Mouse (Mus musculus): ENCODE data around the gene 1110032A03Rik.

The 1110032A03Rik gene

DNA sequence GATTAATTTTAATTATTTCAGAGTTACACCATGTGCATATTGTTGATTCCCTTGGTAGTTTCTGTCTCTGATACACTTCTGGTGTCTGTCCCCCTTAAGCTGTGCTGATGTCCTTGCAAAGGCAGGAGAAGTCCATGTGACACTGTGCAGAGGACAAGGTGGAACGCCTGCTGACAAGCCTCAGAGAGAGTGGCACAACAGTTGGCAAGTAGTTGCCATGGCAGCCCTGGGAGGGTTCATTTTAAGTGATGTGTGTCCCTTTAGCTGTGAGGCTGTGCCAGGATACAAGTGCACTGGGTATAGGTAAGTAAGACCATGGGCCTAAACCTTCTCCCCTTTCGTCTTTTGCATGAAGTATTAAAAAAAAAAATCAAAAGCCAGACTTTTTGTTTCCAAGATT lies 5.3 kb downstream of the 1110032A03Rik start:
- DNase-seq (ENCODE audit: low read depth) = no peak

- DNase-seq (ENCODE audit: low read depth) = peak; percentile 95
Measured at GRCm38 (mm10) chr9:50768107-50769002, 7.0 kb downstream of the 1110032A03Rik start, which contains the start of gene Fdxacb1. Gene Fdxacb1, plus strand, starts transcription at chr9:50768236.

GRCm38 (mm10) chr9:50767531-50768106 lies 7.7 kb downstream of the 1110032A03Rik start:
- DNase-seq (ENCODE audit: low read depth) = no peak

DNA sequence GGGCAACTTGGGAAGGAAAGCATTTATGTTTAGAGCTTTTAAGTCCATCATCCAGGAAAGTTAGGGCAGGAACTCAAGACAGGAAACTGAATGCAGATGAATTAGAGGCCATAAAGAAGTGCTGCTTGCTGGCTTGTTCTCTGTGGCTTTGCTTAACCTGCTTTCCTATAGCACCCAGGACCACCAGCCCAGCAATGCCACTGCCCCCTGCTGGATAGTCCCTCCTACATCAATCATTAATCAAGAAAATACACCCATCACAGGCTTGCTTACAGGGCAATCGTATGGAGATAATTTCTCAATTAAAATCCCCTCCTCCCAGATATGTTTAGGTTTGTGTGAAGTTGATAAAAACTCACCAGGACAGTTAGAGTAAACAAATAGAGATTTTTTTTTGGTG lies 12.0 kb downstream of the 1110032A03Rik start:
- DNase-seq (ENCODE audit: low read depth) = no peak

- no peak for DNase-seq (ENCODE audit: low read depth)
Measured at GRCm38 (mm10) chr9:50761520-50762243, 13.6 kb downstream of the 1110032A03Rik start.

DNA sequence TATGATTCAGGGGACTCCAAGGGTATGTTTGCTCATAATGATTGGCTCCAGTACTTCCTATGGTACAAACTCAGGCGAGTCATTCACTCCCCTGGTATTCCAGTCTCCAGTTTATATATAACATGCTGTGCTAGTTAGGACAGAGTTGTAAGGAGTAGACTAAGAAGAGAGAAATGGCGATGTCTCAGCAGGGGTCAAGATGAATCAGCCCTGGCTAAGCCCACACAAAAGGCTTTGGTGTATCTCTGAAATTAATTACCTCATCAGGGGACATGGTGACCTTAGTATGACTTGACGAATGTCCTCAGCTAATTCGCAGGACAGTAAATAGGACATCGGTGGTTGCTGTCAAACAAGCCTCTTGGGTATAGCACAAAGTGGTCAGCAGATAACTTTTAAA lies 18.6 kb downstream of the 1110032A03Rik start:
- no peak for DNase-seq (ENCODE audit: low read depth)

GRCm38 (mm10) chr9:50753947-50754346 lies 21.4 kb downstream of the 1110032A03Rik start:
- DNase-seq (ENCODE audit: low read depth) = no peak

DNA sequence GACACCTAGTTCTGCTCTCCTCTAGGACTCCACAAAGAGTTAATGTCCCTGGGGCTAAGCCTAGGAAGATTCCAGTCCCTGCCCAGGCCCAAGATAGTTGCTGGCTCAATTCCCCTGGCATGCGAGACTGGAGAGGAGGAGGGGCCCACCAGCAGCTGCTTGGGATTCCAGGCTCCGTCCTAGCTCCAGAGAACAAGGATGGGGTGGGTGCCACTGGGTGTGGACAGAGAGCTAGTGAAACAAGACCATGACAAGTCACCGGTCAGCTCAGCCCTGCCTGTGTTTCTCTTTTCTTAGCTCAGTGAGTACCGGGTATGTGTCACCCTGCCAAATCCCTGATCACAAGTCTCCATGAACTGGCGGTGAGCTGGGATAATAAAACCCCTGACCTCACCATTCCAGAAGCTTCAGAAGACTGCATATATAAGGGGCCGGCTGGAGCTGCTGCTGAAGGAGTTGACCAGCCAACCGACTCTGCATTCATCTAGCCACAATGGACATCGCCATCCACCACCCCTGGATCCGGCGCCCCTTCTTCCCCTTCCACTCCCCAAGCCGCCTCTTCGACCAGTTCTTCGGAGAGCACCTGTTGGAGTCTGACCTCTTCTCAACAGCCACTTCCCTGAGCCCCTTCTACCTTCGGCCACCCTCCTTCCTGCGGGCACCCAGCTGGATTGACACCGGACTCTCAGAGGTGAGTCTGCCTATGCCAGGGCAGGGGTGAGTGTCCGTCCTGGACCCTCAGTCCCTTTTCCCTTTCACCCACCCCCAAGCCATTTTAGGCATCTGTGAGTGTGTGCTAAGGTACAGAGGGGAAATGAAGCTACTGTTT lies 22.3 kb downstream of the 1110032A03Rik start:
- peak; percentile 82 for DNase-seq (ENCODE audit: low read depth)

DNA sequence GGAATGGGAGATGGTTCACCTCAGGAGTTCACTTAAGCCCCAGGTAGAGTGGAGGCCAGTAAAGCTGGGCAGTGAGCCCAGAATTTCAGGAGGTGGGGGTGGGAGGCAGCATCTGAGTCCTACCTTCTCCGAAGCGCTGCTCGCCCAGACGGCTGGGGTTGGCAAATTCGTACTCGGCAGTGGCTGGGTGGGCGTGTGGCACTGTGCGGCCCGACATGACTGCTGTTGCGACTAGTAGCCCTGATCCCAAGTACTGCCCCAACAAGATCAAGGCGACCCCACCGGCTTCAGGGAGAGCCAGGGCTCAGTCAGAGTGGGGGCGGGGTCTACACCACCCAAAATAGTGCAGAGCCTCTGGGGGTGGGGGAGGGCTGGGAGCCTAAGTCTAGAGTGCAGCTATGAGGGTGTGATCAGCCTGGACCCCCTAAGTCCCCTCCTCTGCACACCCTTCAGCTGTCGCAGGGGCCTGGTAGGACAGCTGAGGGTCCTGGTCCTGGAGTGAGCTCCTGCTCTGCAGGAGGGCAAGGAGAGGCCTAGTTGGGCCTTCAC lies 23.2 kb downstream of the 1110032A03Rik start, which contains the start of gene Hspb2:
Hspb2 (minus strand) TSS at position 301 of the 549 bp plus-strand sequence.
- no peak for DNase-seq (ENCODE audit: low read depth)

DNA sequence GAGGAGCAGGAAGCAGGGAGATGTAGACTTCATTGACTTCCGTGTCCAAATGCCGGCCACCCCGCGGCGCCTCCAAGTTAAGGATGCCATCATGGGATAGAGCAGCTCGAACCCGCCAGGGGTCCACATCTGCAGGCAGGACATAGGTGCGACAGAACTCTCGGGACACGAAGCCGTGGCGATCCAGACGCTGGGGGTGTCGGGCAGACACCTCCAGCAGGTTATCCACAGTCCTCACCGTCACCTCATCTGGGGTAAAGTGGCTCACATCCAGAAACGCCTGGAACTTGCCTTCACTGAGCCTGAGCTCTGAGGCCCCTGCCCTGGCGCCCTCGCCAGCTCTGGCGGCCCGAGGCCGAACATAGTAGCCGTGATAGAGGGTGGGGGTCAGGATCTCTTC lies 24.0 kb downstream of the 1110032A03Rik start, which contains the start of gene Cryab:
Cryab (plus strand) TSS at position 3 of the 400 bp plus-strand sequence.
- no peak for DNase-seq (ENCODE audit: low read depth)

- no peak for DNase-seq (ENCODE audit: low read depth)
Measured at GRCm38 (mm10) chr9:50750706-50751105, 24.6 kb downstream of the 1110032A03Rik start.

GRCm38 (mm10) chr9:50746214-50746677 lies 29.1 kb downstream of the 1110032A03Rik start, which contains the start of gene 2310030G06Rik:
Gene 2310030G06Rik, minus strand, starts transcription at chr9:50746536.
- DNase-seq (ENCODE audit: low read depth) = no peak

DNA sequence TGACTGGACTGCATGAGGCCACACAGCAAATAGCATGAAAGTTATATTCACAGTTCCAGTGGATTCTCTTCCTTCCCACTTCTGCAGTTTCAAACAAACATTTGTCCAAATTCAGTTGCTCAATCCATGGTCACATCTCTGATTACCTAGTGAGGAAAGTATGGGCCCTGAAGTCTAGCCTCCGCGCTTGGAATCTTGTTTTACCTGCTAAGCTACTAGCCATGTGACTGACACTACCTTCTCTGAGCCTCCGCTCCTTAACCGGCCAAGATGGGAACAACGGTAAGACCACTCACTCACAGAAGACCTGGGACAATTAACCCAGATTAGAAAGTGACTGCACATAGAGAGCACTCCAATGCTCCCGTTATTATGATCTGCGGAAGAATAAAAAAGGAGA lies 29.5 kb downstream of the 1110032A03Rik start:
- no peak for DNase-seq (ENCODE audit: low read depth)

- no peak for DNase-seq (ENCODE audit: low read depth)
Measured at GRCm38 (mm10) chr9:50742744-50743143, 32.6 kb downstream of the 1110032A03Rik start.

DNA sequence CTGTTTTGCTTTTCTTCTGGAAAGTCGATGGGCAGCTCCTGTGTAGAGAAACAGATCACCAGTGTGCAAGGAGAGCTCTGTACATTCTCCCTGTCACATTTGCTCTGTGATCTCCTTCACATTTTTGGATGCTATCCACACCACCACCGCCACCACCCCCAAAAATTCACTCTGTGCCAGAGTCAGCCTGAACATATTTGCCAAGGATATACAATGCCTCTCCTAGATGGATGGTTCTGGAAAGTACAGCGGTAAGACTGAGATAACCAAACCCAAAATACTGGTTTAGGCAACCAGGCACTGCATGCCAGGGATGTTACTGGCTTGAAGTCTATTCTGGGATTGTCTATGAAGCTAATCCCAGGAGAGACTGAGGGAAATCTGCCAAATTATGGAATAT lies 33.1 kb downstream of the 1110032A03Rik start:
- DNase-seq (ENCODE audit: low read depth) = no peak

GRCm38 (mm10) chr9:50740867-50741784 lies 34.2 kb downstream of the 1110032A03Rik start:
- no peak for DNase-seq (ENCODE audit: low read depth)

DNA sequence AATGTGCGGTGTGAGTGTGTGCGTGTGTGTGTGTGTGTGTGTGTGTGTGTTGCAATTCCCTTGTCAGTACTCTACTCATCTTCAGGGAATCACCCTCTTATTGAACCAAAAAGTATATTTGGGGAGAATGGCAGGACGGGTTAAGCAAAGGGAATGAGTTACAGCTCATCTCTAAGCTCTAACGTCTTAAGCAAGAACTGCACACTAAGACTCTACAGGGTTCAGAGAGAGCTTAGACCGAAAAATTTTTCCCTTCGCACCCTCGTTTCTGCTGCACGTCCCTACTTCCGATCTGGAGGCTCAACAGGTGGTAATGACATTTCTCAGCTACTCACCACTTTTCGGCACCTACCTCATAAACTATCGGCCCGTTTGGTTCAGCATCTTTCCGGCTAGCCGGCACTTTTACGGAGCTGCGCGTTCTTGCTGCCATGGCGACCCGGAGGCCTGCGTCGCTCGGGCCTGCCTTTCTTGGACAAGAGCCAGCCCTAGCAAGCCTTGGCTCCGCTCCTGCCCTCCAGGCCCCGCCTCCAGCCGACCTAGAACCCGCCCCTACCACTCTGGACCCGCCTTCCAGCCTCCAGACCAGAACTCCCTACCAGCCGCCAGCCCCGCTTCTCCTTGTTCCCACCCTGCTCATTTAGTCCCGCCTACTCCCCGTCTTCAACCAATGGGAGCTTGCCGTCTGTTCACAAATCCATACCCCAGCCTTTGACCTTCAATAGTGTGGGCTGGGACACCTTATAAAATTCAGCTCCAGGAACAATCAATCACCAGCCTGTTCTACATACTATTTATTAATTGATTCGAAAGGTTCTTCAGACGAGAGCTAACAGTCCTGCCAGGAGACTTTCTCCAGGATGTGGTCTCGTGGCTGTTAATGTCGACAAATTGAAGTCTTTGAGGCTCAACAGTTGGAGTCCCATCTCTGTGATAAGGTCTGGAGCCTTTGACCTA lies 36.1 kb downstream of the 1110032A03Rik start, which contains the start of gene Dixdc1:
Dixdc1 (minus strand) TSS at position 604 of the 957 bp plus-strand sequence.
- no peak for DNase-seq (ENCODE audit: low read depth)

DNA sequence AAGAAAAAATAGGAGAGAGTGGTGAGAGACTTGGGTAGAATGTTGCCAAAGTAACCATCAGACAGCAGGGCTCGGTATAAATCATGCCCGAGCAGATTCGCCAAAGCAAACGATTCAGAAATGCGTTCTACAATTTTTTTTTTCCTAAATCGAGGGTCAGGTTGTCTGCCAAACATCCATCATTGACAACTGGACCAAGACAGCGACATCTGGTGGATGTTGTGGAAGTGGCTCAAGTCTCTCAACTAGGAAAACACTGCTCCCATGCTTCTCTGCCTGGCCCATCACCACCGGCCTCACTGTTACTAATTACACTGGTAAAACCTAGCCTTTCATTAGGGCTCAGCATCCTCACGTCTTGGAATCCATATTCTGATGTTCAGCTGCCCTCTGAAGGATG lies 40.3 kb downstream of the 1110032A03Rik start:
- no peak for DNase-seq (ENCODE audit: low read depth)

GRCm38 (mm10) chr9:50732560-50732959 lies 42.8 kb downstream of the 1110032A03Rik start:
- no peak for DNase-seq (ENCODE audit: low read depth)

Measured in fibroblast of lung, adult 2 months (primary cell).